Mouse (Mus musculus) v-Abl transformed pro-B cells (cell line): ENCODE measurements around the gene Vmn2r69.

Experiments
- in situ Hi-C, 2 experiments: fragments of 400-800 bp; cut with MboI; formaldehyde crosslinking; loops; one replicate each; pipeline ENCODE4 v1.15.1; 2025; ENCODE audit not compliant: unreplicated experiment in 2 of 2

The Vmn2r69 gene

GRCm38 (mm10) chr7:85415820-85416219 lies at the start of gene Vmn2r69:
Gene Vmn2r69, minus strand, starts transcription at chr7:85415920.
- in situ Hi-C loops = no loop called here
